Mouse (Mus musculus) hindbrain, embryonic 12.5 days (tissue): ENCODE results near the gene Gm11639. TPM values are rescaled to one million over a fixed set of nuclear protein-coding genes. Genes with fewer than 3 reads are reported as not detected.

Experiments used
- ATAC-seq: fragments of 200-750 bp; cut with Nextera tagmentation; 2 replicates; pipeline ENCODE4 v1.8.0; 2017; ENCODE audit warnings: moderate TSS enrichment; ENCODE audit not compliant: low FRiP score
- H3K27ac ChIP-seq: fragments of 300-500 bp; sonication (generic); 2 replicates; pipeline ENCODE4 v1.5.1; 2016; ENCODE audit warnings: mild to moderate bottlenecking
- H3K27me3 ChIP-seq: fragments of 300-500 bp; sonication (generic); 2 replicates; pipeline ENCODE4 v1.6.1; 2016; ENCODE audit warnings: mild to moderate bottlenecking
- H3K36me3 ChIP-seq: fragments of 300-500 bp; sonication (generic); 2 replicates; pipeline ENCODE4 v1.6.1; 2016; ENCODE audit warnings: mild to moderate bottlenecking
- H3K4me1 ChIP-seq: fragments of 300-500 bp; sonication (generic); 2 replicates; pipeline ENCODE4 v1.6.1; 2016
- H3K4me2 ChIP-seq: fragments of 300-500 bp; sonication (generic); replicated peaks from 2 replicates; pipeline ENCODE4 v1.6.1; 2016; ENCODE audit warnings: mild to moderate bottlenecking
- H3K4me3 ChIP-seq: fragments of 300-500 bp; sonication (generic); 2 replicates; pipeline ENCODE4 v1.5.1; 2016; ENCODE audit warnings: mild to moderate bottlenecking
- H3K9ac ChIP-seq: fragments of 300-500 bp; sonication (generic); 2 replicates; pipeline ENCODE4 v1.6.1; 2016; ENCODE audit warnings: mild to moderate bottlenecking, moderate library complexity
- H3K9me3 ChIP-seq: fragments of 300-500 bp; sonication (generic); replicated peaks from 2 replicates; pipeline ENCODE4 v1.6.1; 2016; ENCODE audit warnings: mild to moderate bottlenecking
- WGBS: fragments of 180-500 bp; shearing (Covaris S2); methylation state at CpG from one replicate; pipeline ENCODE4 v1.1.7; 2016; 5-methylcytosine and 5-hydroxymethylcytosine counted together
- polyA plus RNA-seq: library from polyadenylated mRNA; unstranded; fragments of >200 nt; fragmentation: Nextera tagmentation; extraction: Ambion mirVana; gene quantifications from 2 replicates; pipeline ENCODE4 v1.2.1, GENCODE M21; 2016

Gm11639 gene
- polyA plus RNA-seq, 1 experiment from 2014 or later: not detected

DNA sequence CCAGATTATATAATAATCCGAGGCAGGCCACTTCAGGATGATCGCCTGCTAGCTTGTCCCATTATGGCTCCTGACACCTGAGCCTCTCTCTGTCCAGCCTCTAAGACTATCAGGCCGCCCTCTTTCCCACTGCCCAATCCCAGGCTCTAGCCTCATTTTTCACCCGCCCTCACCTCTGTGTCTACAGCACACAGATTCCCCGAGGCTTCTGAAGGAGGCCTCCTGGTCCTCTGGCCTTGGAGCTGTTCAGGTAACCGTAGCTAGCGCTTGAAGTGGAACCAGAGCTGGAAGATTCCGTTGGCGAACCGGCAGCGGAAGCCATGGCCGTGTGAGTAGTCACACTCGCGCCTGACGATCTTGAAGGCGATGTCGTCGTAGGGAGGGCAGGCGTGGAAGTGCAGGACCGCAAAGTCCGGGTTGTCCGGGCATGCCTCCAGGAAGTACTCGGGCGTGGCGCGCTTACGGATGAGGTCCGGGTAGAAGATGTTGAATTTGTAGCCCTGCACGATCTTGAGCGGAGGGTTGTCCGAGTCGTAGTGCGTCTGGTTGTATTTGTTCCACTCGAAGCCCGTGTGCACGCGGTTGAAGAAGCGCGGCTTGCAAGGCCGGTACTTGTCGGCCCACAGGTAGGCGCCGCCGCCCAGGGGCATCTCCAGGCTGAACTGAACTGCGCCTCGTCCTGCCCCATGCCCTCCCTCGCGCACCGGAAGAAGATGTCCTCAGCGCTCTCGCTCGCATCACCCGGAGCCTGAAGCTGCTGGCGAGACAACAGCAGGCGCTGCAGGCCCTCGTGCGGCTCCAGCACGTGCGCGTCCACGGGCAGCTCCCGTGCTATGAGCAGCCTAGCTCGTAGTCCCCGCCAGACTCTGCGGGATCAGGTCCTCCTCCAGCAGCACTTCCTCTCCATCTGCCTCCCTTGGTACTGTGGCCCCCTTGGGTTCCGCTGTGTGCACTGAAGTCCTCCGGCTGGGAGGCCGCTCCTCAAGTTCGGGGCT is 479.3 kb downstream of the Gm11639 start:
- peaks cover 18% of the 10 kb centered on the region for H3K9me3 ChIP-seq
- H3K27me3 ChIP-seq: no peaks in the 10 kb centered on the region
- H3K9ac ChIP-seq: no peak overlapping the region
- no peak for ATAC-seq
- no peak overlapping the region for H3K4me2 ChIP-seq
- 80% methylated on average over 69 of the region's 69 CpGs for WGBS
- H3K4me1 ChIP-seq: no peaks in the 10 kb centered on the region
- H3K27ac ChIP-seq: no peak overlapping the region
- H3K36me3 ChIP-seq: no peaks in the 10 kb centered on the region
- H3K4me3 ChIP-seq: no peak overlapping the region

GRCm38 (mm10) chr11:105166780-105167179 is 481.3 kb downstream of the Gm11639 start:
- Histone ChIP-seq H3K27ac (no peak overlapping the region), H3K9ac (no peak overlapping the region), H3K9me3 (peaks cover 18% of the 10 kb centered on the region), H3K4me1 (no peaks in the 10 kb centered on the region), H3K36me3 (no peaks in the 10 kb centered on the region), H3K4me2 (no peak overlapping the region), H3K4me3 (no peak overlapping the region), H3K27me3 (no peaks in the 10 kb centered on the region)
- no peak for ATAC-seq
- WGBS: 92% methylated on average over 10 of the region's 10 CpGs

Other genes with a start within 250 kb of the Gm11639 start
- 36.4 and 39.8 TPM in 2 replicates for gene Kansl1, start 216.8 kb upstream of the Gm11639 start, polyA plus RNA-seq
- gene Cdc27, start 135.1 kb upstream of the Gm11639 start, polyA plus RNA-seq: 47.6 and 50.4 TPM in 2 replicates
- 6.1 and 17.5 TPM in 2 replicates for gene Myl4, start 135.0 kb upstream of the Gm11639 start, polyA plus RNA-seq
- gene Itgb3, start 77.7 kb upstream of the Gm11639 start, polyA plus RNA-seq: 2.9 and 3.4 TPM in 2 replicates